Mouse (Mus musculus): ENCODE data around the gene Pgam1.
"Not testable (repeated sequence)": the region's sequence is repeated elsewhere in the genome, so short reads cannot be mapped to it uniquely, and the experiment has no call there.

Gene Pgam1

GRCm38 (mm10) chr19:41911178-41912073, at the start of gene Pgam1:
TSS of gene Pgam1 (plus strand) at chr19:41911923.
- ATAC-seq (ENCODE audit: insufficient number of reproducible peaks, low FRiP score, low TSS enrichment): peak; percentile 89

- ATAC-seq (ENCODE audit: insufficient number of reproducible peaks, low FRiP score, low TSS enrichment): no peak
These were observed 45.0 kb upstream of the Pgam1 start for GRCm38 (mm10) chr19:41866707-41867106.

GRCm38 (mm10) chr19:41869296-41869695, 42.4 kb upstream of the Pgam1 start:
- ATAC-seq (ENCODE audit: insufficient number of reproducible peaks, low FRiP score, low TSS enrichment): no peak

- ATAC-seq (ENCODE audit: insufficient number of reproducible peaks, low FRiP score, low TSS enrichment): not testable (repeated sequence)
These were observed 41.8 kb upstream of the Pgam1 start for GRCm38 (mm10) chr19:41869946-41870345.

- no peak for ATAC-seq (ENCODE audit: insufficient number of reproducible peaks, low FRiP score, low TSS enrichment)
These were observed 39.4 kb upstream of the Pgam1 start for GRCm38 (mm10) chr19:41872285-41872684.

GRCm38 (mm10) chr19:41874356-41874755, 37.4 kb upstream of the Pgam1 start:
- no peak for ATAC-seq (ENCODE audit: insufficient number of reproducible peaks, low FRiP score, low TSS enrichment)

GRCm38 (mm10) chr19:41881842-41882241, 29.9 kb upstream of the Pgam1 start:
- ATAC-seq (ENCODE audit: insufficient number of reproducible peaks, low FRiP score, low TSS enrichment): no peak

- ATAC-seq (ENCODE audit: insufficient number of reproducible peaks, low FRiP score, low TSS enrichment): no peak
These were observed 27.8 kb upstream of the Pgam1 start for GRCm38 (mm10) chr19:41883882-41884281.

- ATAC-seq (ENCODE audit: insufficient number of reproducible peaks, low FRiP score, low TSS enrichment): no peak
These were observed 23.5 kb upstream of the Pgam1 start for GRCm38 (mm10) chr19:41888191-41888590.

- ATAC-seq (ENCODE audit: insufficient number of reproducible peaks, low FRiP score, low TSS enrichment): no peak
These were observed 16.8 kb upstream of the Pgam1 start for GRCm38 (mm10) chr19:41894959-41895358.

GRCm38 (mm10) chr19:41895460-41896318, 16.0 kb upstream of the Pgam1 start, which contains the start of gene Rrp12:
TSS of gene Rrp12 (minus strand) at chr19:41896173.
- peak; percentile 97 for ATAC-seq (ENCODE audit: insufficient number of reproducible peaks, low FRiP score, low TSS enrichment)

- no peak for ATAC-seq (ENCODE audit: insufficient number of reproducible peaks, low FRiP score, low TSS enrichment)
These were observed 15.4 kb upstream of the Pgam1 start for GRCm38 (mm10) chr19:41896319-41896711.

- no peak for ATAC-seq (ENCODE audit: insufficient number of reproducible peaks, low FRiP score, low TSS enrichment)
These were observed 12.9 kb upstream of the Pgam1 start for GRCm38 (mm10) chr19:41898860-41899259.

- ATAC-seq (ENCODE audit: insufficient number of reproducible peaks, low FRiP score, low TSS enrichment): no peak
These were observed 11.1 kb upstream of the Pgam1 start for GRCm38 (mm10) chr19:41900495-41901090.

- no peak for ATAC-seq (ENCODE audit: insufficient number of reproducible peaks, low FRiP score, low TSS enrichment)
These were observed 10.0 kb upstream of the Pgam1 start for GRCm38 (mm10) chr19:41901696-41902095.

- ATAC-seq (ENCODE audit: insufficient number of reproducible peaks, low FRiP score, low TSS enrichment): no peak
These were observed 8.7 kb upstream of the Pgam1 start for GRCm38 (mm10) chr19:41902848-41903593.

GRCm38 (mm10) chr19:41905246-41905645, 6.5 kb upstream of the Pgam1 start:
- no peak for ATAC-seq (ENCODE audit: insufficient number of reproducible peaks, low FRiP score, low TSS enrichment)

- no peak for ATAC-seq (ENCODE audit: insufficient number of reproducible peaks, low FRiP score, low TSS enrichment)
These were observed 5.2 kb upstream of the Pgam1 start for GRCm38 (mm10) chr19:41906311-41907078.

GRCm38 (mm10) chr19:41907079-41907760, 4.5 kb upstream of the Pgam1 start:
- no peak for ATAC-seq (ENCODE audit: insufficient number of reproducible peaks, low FRiP score, low TSS enrichment)

Data from cerebellum, adult (tissue).